Mouse (Mus musculus): ENCODE measurements around the gene Mbd3. TPM values are rescaled to one million over a fixed set of nuclear protein-coding genes. Genes with fewer than 3 reads are reported as not detected.

The Mbd3 gene
- polyA plus RNA-seq, 1 experiment from 2014 or later = 216 TPM

DNA sequence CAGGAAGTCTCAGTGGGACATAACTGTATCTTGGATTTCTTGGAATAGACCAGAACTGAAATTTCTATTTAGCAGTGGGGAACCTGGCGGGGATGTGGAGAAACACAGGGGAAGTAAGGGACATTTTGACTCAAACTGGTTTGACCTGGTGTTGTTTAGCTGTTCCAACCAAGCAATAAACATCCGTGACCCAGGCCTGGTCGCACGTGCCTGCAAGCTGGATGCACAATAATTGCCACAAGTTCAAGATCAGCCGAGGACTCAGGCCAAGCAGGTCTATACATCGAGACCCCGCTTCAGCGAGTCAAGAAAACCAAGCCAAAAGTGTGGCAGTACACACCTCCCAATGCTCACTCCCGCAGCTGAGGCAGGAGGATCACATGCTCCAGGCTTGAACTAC, 27.4 kb downstream of the Mbd3 start:
- Histone ChIP-seq H3K4me1 (ENCODE audit: control insufficient read depth, insufficient read depth, low read length) (0 out of 2 replicates have a peak, but pooled peaks cover 6% of the 10 kb centered on the region), H3K36me3 (ENCODE audit: control insufficient read depth, insufficient read depth, low read length) (no peaks in the 10 kb centered on the region), H3K4me2 (ENCODE audit: low read length) (peak overlapping the region; percentile 24), H3K27ac (ENCODE audit: low read depth, low read length) (no peak overlapping the region), H3K27me3 (replicated peaks; ENCODE audit: control insufficient read depth, insufficient read depth, low read length) (no peaks in the 10 kb centered on the region), H3K9me3 (replicated peaks; ENCODE audit: control insufficient read depth, low read length) (no peaks in the 10 kb centered on the region), H3K9ac (ENCODE audit: low read length) (peak overlapping the region; percentile 1; the same call in 1 of the 2 replicates), H3K4me3 (ENCODE audit: low read depth, low read length) (no peak overlapping the region)
- DNase-seq (ENCODE audit: low spot score) (no peak), ATAC-seq (no peak)
- WGBS = 48% methylated on average over 9 of the region's 9 CpGs

DNA sequence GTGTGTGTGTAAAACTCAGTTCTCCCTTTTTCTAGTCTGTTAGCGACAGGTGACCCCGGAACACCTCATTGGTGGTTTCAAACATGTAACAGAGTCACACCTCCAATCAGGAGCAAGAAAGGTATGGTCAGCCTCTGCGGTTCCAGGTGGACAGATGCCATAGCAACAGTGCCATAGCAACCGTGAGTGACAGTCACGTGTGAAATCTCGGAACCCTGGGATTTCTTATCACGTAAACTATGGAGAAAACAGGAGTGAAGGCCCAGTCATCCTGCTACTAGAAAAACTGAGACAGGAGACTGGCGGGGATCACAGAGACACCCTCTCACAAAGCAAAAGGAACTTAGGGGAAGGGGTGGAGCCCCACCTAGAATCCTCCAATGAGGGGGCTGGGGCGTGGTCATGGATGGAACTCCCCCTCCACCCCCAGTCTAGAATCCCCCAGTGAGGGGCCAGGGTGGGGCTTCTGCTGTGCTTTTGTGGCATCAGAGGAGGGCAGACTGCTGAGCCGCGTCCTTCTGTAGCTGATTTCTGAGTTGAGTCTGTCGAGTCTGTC, 27.9 kb downstream of the Mbd3 start:
- Histone ChIP-seq H3K4me2 (ENCODE audit: low read length) (peak overlapping the region; percentile 24), H3K27ac (ENCODE audit: low read depth, low read length) (no peak overlapping the region), H3K4me3 (ENCODE audit: low read depth, low read length) (no peak overlapping the region; the same call in 1 of the 2 replicates), H3K9ac (ENCODE audit: low read length) (peak overlapping the region; percentile 1; the same call in 1 of the 2 replicates), H3K9me3 (replicated peaks; ENCODE audit: control insufficient read depth, low read length) (no peaks in the 10 kb centered on the region), H3K4me1 (ENCODE audit: control insufficient read depth, insufficient read depth, low read length) (0 out of 2 replicates have a peak, but pooled peaks cover 6% of the 10 kb centered on the region), H3K27me3 (replicated peaks; ENCODE audit: control insufficient read depth, insufficient read depth, low read length) (no peaks in the 10 kb centered on the region), H3K36me3 (ENCODE audit: control insufficient read depth, insufficient read depth, low read length) (no peaks in the 10 kb centered on the region)
- ATAC-seq (peak; percentile 82), DNase-seq (ENCODE audit: low spot score) (peak; percentile 84)
- WGBS = 3% methylated on average over 12 of the region's 12 CpGs

DNA sequence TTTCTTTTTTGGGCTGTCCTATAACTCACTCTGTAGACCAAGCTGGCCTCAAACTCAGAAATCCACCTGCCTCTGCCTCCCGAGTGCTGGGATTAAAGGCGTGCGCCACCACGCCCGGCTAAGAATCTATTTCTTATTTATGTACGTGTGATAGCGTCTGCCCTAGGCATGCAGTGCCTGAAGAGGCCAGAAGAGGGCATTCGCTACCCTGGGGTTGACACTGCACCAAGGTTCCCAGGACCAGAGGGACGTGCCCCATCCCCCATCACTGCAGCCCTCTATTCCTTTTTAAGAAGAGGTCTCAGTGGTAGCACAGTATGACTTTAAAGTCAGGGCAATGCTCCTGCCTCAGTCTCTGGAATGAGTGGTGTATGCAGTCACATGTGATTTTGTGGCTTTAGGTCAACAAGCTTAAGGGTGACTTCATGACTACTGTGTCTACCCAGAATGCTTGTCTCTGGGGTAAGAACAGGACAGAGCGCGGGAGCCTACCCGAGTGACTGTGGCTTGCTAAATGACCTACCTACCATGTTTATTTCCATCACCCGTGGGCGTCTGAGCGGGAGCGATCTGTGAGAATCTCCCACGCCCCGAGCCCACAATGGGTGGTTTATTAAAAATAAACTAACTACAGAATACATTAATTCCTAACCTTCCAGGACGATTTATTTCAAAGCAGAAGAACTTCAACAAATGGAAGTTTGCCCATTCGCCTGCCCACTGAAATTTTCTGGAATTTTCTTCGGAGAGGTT, 29.2 kb downstream of the Mbd3 start:
- H3K36me3 ChIP-seq (ENCODE audit: control insufficient read depth, insufficient read depth, low read length) = no peaks in the 10 kb centered on the region
- no peak overlapping the region for H3K27ac ChIP-seq (ENCODE audit: low read depth, low read length)
- H3K4me3 ChIP-seq (ENCODE audit: low read depth, low read length) = no peak overlapping the region
- DNase-seq (ENCODE audit: low spot score) (no peak), ATAC-seq (no peak)
- H3K4me2 ChIP-seq (ENCODE audit: low read length) = no peak overlapping the region
- H3K27me3 ChIP-seq (replicated peaks; ENCODE audit: control insufficient read depth, insufficient read depth, low read length) = no peaks in the 10 kb centered on the region
- H3K4me1 ChIP-seq (ENCODE audit: control insufficient read depth, insufficient read depth, low read length) = 0 out of 2 replicates have a peak, but pooled peaks cover 6% of the 10 kb centered on the region
- H3K9me3 ChIP-seq (replicated peaks; ENCODE audit: control insufficient read depth, low read length) = no peaks in the 10 kb centered on the region
- WGBS = 86% methylated on average over 21 of the region's 21 CpGs
- no peak overlapping the region for H3K9ac ChIP-seq (ENCODE audit: low read length)

GRCm38 (mm10) chr10:80368392-80368791, 31.0 kb downstream of the Mbd3 start:
- H3K4me3 ChIP-seq (ENCODE audit: low read depth, low read length) = no peak overlapping the region
- no peak overlapping the region for H3K9ac ChIP-seq (ENCODE audit: low read length)
- H3K27ac ChIP-seq (ENCODE audit: low read depth, low read length) = no peak overlapping the region
- H3K4me2 ChIP-seq (ENCODE audit: low read length) = no peak overlapping the region
- WGBS = 89% methylated on average over 6 of the region's 6 CpGs
- H3K4me1 ChIP-seq (ENCODE audit: control insufficient read depth, insufficient read depth, low read length) = peaks cover 8% of the 10 kb centered on the region; the same call in 1 of the 2 replicates
- no peaks in the 10 kb centered on the region for H3K36me3 ChIP-seq (ENCODE audit: control insufficient read depth, insufficient read depth, low read length)
- DNase-seq (ENCODE audit: low spot score) = no peak
- no peaks in the 10 kb centered on the region for H3K9me3 ChIP-seq (replicated peaks; ENCODE audit: control insufficient read depth, low read length)
- no peaks in the 10 kb centered on the region for H3K27me3 ChIP-seq (replicated peaks; ENCODE audit: control insufficient read depth, insufficient read depth, low read length)
- no peak for ATAC-seq

- WGBS = 52% methylated on average over 5 of the region's 5 CpGs
- Histone ChIP-seq H3K9ac (ENCODE audit: low read length) (no peak overlapping the region), H3K4me2 (ENCODE audit: low read length) (no peak overlapping the region), H3K4me3 (ENCODE audit: low read depth, low read length) (no peak overlapping the region), H3K27ac (ENCODE audit: low read depth, low read length) (no peak overlapping the region), H3K36me3 (ENCODE audit: control insufficient read depth, insufficient read depth, low read length) (no peaks in the 10 kb centered on the region), H3K4me1 (ENCODE audit: control insufficient read depth, insufficient read depth, low read length) (peaks cover 8% of the 10 kb centered on the region; the same call in 1 of the 2 replicates), H3K9me3 (replicated peaks; ENCODE audit: control insufficient read depth, low read length) (no peaks in the 10 kb centered on the region), H3K27me3 (replicated peaks; ENCODE audit: control insufficient read depth, insufficient read depth, low read length) (no peaks in the 10 kb centered on the region)
- DNase-seq (ENCODE audit: low spot score) (no peak), ATAC-seq (no peak)
Measured at GRCm38 (mm10) chr10:80367954-80368353, 31.4 kb downstream of the Mbd3 start.

GRCm38 (mm10) chr10:80365736-80366135, 33.6 kb downstream of the Mbd3 start:
- 69% methylated on average over 6 of the region's 6 CpGs for WGBS
- H3K4me3 ChIP-seq (ENCODE audit: low read depth, low read length) = no peak overlapping the region
- peaks cover 2% of the 10 kb centered on the region; the same call in 1 of the 2 replicates for H3K4me1 ChIP-seq (ENCODE audit: control insufficient read depth, insufficient read depth, low read length)
- no peaks in the 10 kb centered on the region for H3K36me3 ChIP-seq (ENCODE audit: control insufficient read depth, insufficient read depth, low read length)
- no peak overlapping the region for H3K9ac ChIP-seq (ENCODE audit: low read length)
- no peaks in the 10 kb centered on the region for H3K9me3 ChIP-seq (replicated peaks; ENCODE audit: control insufficient read depth, low read length)
- no peak for ATAC-seq
- no peak overlapping the region for H3K4me2 ChIP-seq (ENCODE audit: low read length)
- no peak for DNase-seq (ENCODE audit: low spot score)
- no peaks in the 10 kb centered on the region for H3K27me3 ChIP-seq (replicated peaks; ENCODE audit: control insufficient read depth, insufficient read depth, low read length)
- H3K27ac ChIP-seq (ENCODE audit: low read depth, low read length) = no peak overlapping the region

- ATAC-seq = no peak
- WGBS = 32% methylated on average over 6 of the region's 6 CpGs
- DNase-seq (ENCODE audit: low spot score) = no peak
Measured at GRCm38 (mm10) chr10:80363734-80364133, 35.6 kb downstream of the Mbd3 start.

DNA sequence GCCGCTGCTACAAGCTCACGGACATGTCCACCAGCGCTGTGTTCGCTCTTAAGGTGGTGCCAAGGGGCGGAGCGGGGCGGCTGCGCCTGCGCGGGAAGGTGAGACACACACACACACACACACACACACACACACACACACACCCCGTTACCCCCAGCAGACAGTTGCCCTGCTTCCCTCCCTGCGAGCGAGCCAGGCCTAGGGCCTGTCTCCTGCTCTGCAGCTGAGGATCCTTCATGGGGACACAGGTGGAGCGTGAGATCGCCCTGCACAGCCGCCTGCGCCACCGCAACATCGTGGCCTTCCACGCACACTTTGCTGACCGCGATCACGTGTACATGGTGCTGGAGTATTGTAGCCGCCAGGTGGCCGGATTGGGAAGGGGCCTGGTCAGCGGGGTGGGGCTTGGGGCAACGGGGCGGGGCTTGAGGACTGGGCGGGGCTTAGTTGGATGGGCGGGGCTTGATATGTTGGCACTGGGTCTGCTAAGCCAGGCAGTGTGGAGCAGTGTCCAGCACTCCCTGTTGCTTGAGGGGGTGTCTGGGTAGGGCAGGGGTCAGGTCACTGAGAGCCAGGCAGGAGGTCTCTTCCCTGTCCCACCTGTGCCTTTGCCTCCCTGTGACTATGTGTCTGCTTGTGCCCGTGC, 41.2 kb downstream of the Mbd3 start:
- Histone ChIP-seq H3K4me1 (ENCODE audit: control insufficient read depth, insufficient read depth, low read length) (no peaks in the 10 kb centered on the region), H3K4me3 (ENCODE audit: low read depth, low read length) (peak overlapping the region; percentile 15; the same call in 1 of the 2 replicates), H3K27ac (ENCODE audit: low read depth, low read length) (no peak overlapping the region), H3K27me3 (replicated peaks; ENCODE audit: control insufficient read depth, insufficient read depth, low read length) (peaks cover 57% of the 10 kb centered on the region), H3K9ac (ENCODE audit: low read length) (no peak overlapping the region), H3K9me3 (replicated peaks; ENCODE audit: control insufficient read depth, low read length) (no peaks in the 10 kb centered on the region), H3K36me3 (ENCODE audit: control insufficient read depth, insufficient read depth, low read length) (no peaks in the 10 kb centered on the region), H3K4me2 (ENCODE audit: low read length) (peak overlapping the region; percentile 37)
- no peak for DNase-seq (ENCODE audit: low spot score)
- peak; percentile 43 for ATAC-seq
- 6% methylated on average over 31 of the region's 31 CpGs for WGBS

More at GRCm38 (mm10) chr10:80363734-80364133, 35.6 kb downstream of the Mbd3 start:
- Histone ChIP-seq H3K4me1 (ENCODE audit: control insufficient read depth, insufficient read depth, low read length) (peaks cover 2% of the 10 kb centered on the region; the same call in 1 of the 2 replicates), H3K4me2 (ENCODE audit: low read length) (no peak overlapping the region), H3K4me3 (ENCODE audit: low read depth, low read length) (no peak overlapping the region), H3K27me3 (replicated peaks; ENCODE audit: control insufficient read depth, insufficient read depth, low read length) (peaks cover 4% of the 10 kb centered on the region; the same call in 1 of the 2 replicates), H3K27ac (ENCODE audit: low read depth, low read length) (no peak overlapping the region), H3K9ac (ENCODE audit: low read length) (no peak overlapping the region), H3K9me3 (replicated peaks; ENCODE audit: control insufficient read depth, low read length) (no peaks in the 10 kb centered on the region), H3K36me3 (ENCODE audit: control insufficient read depth, insufficient read depth, low read length) (no peaks in the 10 kb centered on the region)

Measured in forebrain, embryonic 14.5 days (tissue).